Mouse (Mus musculus): Measurements from ENCODE around the gene Cdkal1. TPM values are rescaled to one million over a fixed set of nuclear protein-coding genes. Genes with fewer than 3 reads are reported as not detected.

Cdkal1 gene
- polyA plus RNA-seq, 1 experiment from 2014 or later, result 29.0 TPM

- WGBS, result 58% methylated on average over 4 of the region's 4 CpGs
- no peak for DNase-seq (ENCODE audit: low spot score)
- H3K4me1 ChIP-seq (replicated peaks; ENCODE audit: control insufficient read depth, insufficient read depth, low read length), result no peaks in the 10 kb centered on the region
Measured at GRCm38 (mm10) chr13:29290569-29290968, 564.9 kb downstream of the Cdkal1 start.

GRCm38 (mm10) chr13:29285058-29285457, 570.4 kb downstream of the Cdkal1 start:
- Histone ChIP-seq H3K9me3 (ENCODE audit: control insufficient read depth, low read length) (no peaks in the 10 kb centered on the region), H3K27me3 (ENCODE audit: control insufficient read depth, insufficient read depth, low read length) (no peaks in the 10 kb centered on the region), H3K4me1 (replicated peaks; ENCODE audit: control insufficient read depth, insufficient read depth, low read length) (no peaks in the 10 kb centered on the region), H3K27ac (ENCODE audit: low read depth, low read length) (no peak overlapping the region), H3K36me3 (ENCODE audit: control insufficient read depth, insufficient read depth, low read length) (no peaks in the 10 kb centered on the region), H3K4me2 (replicated peaks; ENCODE audit: low read depth, low read length) (no peak overlapping the region), H3K4me3 (ENCODE audit: low read depth, low read length) (no peak overlapping the region), H3K9ac (ENCODE audit: low read depth, low read length) (no peak overlapping the region)
- 75% methylated on average over 3 of the region's 3 CpGs for whole genome bisulfite sequencing
- ATAC-seq (ENCODE audit: low FRiP score) (no peak), DNase-seq (ENCODE audit: low spot score) (no peak)

More at GRCm38 (mm10) chr13:29290569-29290968, 564.9 kb downstream of the Cdkal1 start:
- H3K4me3 ChIP-seq (ENCODE audit: low read depth, low read length), result no peak overlapping the region
- H3K27ac ChIP-seq (ENCODE audit: low read depth, low read length), result no peak overlapping the region
- H3K9ac ChIP-seq (ENCODE audit: low read depth, low read length), result no peak overlapping the region
- no peaks in the 10 kb centered on the region for H3K36me3 ChIP-seq (ENCODE audit: control insufficient read depth, insufficient read depth, low read length)
- H3K27me3 ChIP-seq (ENCODE audit: control insufficient read depth, insufficient read depth, low read length), result no peaks in the 10 kb centered on the region
- H3K4me2 ChIP-seq (replicated peaks; ENCODE audit: low read depth, low read length), result no peak overlapping the region
- H3K9me3 ChIP-seq (ENCODE audit: control insufficient read depth, low read length), result no peaks in the 10 kb centered on the region
- no peak for ATAC-seq (ENCODE audit: low FRiP score)

- no peaks in the 10 kb centered on the region for H3K4me1 ChIP-seq (replicated peaks; ENCODE audit: control insufficient read depth, insufficient read depth, low read length)
- no peak overlapping the region for H3K4me3 ChIP-seq (ENCODE audit: low read depth, low read length)
- no peaks in the 10 kb centered on the region for H3K9me3 ChIP-seq (ENCODE audit: control insufficient read depth, low read length)
- H3K27me3 ChIP-seq (ENCODE audit: control insufficient read depth, insufficient read depth, low read length), result no peaks in the 10 kb centered on the region
- ATAC-seq (ENCODE audit: low FRiP score), result no peak
- no peak overlapping the region for H3K9ac ChIP-seq (ENCODE audit: low read depth, low read length)
- DNase-seq (ENCODE audit: low spot score), result no peak
- 58% methylated on average over 6 of the region's 6 CpGs for WGBS
- no peaks in the 10 kb centered on the region for H3K36me3 ChIP-seq (ENCODE audit: control insufficient read depth, insufficient read depth, low read length)
- no peak overlapping the region for H3K4me2 ChIP-seq (replicated peaks; ENCODE audit: low read depth, low read length)
- H3K27ac ChIP-seq (ENCODE audit: low read depth, low read length), result no peak overlapping the region
Measured at GRCm38 (mm10) chr13:29281556-29281955, 573.9 kb downstream of the Cdkal1 start.

- Histone ChIP-seq H3K4me3 (ENCODE audit: low read depth, low read length) (no peak overlapping the region), H3K9me3 (ENCODE audit: control insufficient read depth, low read length) (no peaks in the 10 kb centered on the region), H3K4me1 (replicated peaks; ENCODE audit: control insufficient read depth, insufficient read depth, low read length) (no peaks in the 10 kb centered on the region), H3K36me3 (ENCODE audit: control insufficient read depth, insufficient read depth, low read length) (no peaks in the 10 kb centered on the region), H3K27ac (ENCODE audit: low read depth, low read length) (no peak overlapping the region), H3K27me3 (ENCODE audit: control insufficient read depth, insufficient read depth, low read length) (no peaks in the 10 kb centered on the region), H3K4me2 (replicated peaks; ENCODE audit: low read depth, low read length) (no peak overlapping the region), H3K9ac (ENCODE audit: low read depth, low read length) (no peak overlapping the region)
- 74% methylated on average over 4 of the region's 4 CpGs for WGBS
- ATAC-seq (ENCODE audit: low FRiP score) (no peak), DNase-seq (ENCODE audit: low spot score) (no peak)
Measured at GRCm38 (mm10) chr13:29278156-29278555, 577.3 kb downstream of the Cdkal1 start.

GRCm38 (mm10) chr13:29274296-29274695, 581.2 kb downstream of the Cdkal1 start:
- Histone ChIP-seq H3K4me3 (ENCODE audit: low read depth, low read length) (no peak overlapping the region), H3K27me3 (ENCODE audit: control insufficient read depth, insufficient read depth, low read length) (no peaks in the 10 kb centered on the region), H3K9me3 (ENCODE audit: control insufficient read depth, low read length) (no peaks in the 10 kb centered on the region), H3K4me2 (replicated peaks; ENCODE audit: low read depth, low read length) (no peak overlapping the region), H3K27ac (ENCODE audit: low read depth, low read length) (no peak overlapping the region), H3K9ac (ENCODE audit: low read depth, low read length) (no peak overlapping the region), H3K4me1 (replicated peaks; ENCODE audit: control insufficient read depth, insufficient read depth, low read length) (no peaks in the 10 kb centered on the region), H3K36me3 (ENCODE audit: control insufficient read depth, insufficient read depth, low read length) (no peaks in the 10 kb centered on the region)
- ATAC-seq (ENCODE audit: low FRiP score), result no peak
- 67% methylated on average over 11 of the region's 11 CpGs for WGBS
- DNase-seq (ENCODE audit: low spot score), result peak; percentile 20

- no peaks in the 10 kb centered on the region for H3K27me3 ChIP-seq (ENCODE audit: control insufficient read depth, insufficient read depth, low read length)
- H3K4me1 ChIP-seq (replicated peaks; ENCODE audit: control insufficient read depth, insufficient read depth, low read length), result no peaks in the 10 kb centered on the region
- 46% methylated on average over 4 of the region's 4 CpGs for WGBS
- H3K9me3 ChIP-seq (ENCODE audit: control insufficient read depth, low read length), result no peaks in the 10 kb centered on the region
- no peak overlapping the region for H3K27ac ChIP-seq (ENCODE audit: low read depth, low read length)
- DNase-seq (ENCODE audit: low spot score) (no peak), ATAC-seq (ENCODE audit: low FRiP score) (no peak)
- no peak overlapping the region for H3K9ac ChIP-seq (ENCODE audit: low read depth, low read length)
- no peaks in the 10 kb centered on the region for H3K36me3 ChIP-seq (ENCODE audit: control insufficient read depth, insufficient read depth, low read length)
- H3K4me2 ChIP-seq (replicated peaks; ENCODE audit: low read depth, low read length), result no peak overlapping the region
- no peak overlapping the region for H3K4me3 ChIP-seq (ENCODE audit: low read depth, low read length)
Measured at GRCm38 (mm10) chr13:29273693-29274221, 581.7 kb downstream of the Cdkal1 start.

GRCm38 (mm10) chr13:29271451-29271850, 584.0 kb downstream of the Cdkal1 start:
- H3K27me3 ChIP-seq (ENCODE audit: control insufficient read depth, insufficient read depth, low read length), result no peaks in the 10 kb centered on the region

GRCm38 (mm10) chr13:29264015-29264711, 591.3 kb downstream of the Cdkal1 start:
- no peak overlapping the region for H3K4me3 ChIP-seq (ENCODE audit: low read depth, low read length)
- no peak overlapping the region for H3K9ac ChIP-seq (ENCODE audit: low read depth, low read length)
- DNase-seq (ENCODE audit: low spot score), result peak; percentile 8
- no peaks in the 10 kb centered on the region for H3K4me1 ChIP-seq (replicated peaks; ENCODE audit: control insufficient read depth, insufficient read depth, low read length)
- ATAC-seq (ENCODE audit: low FRiP score), result no peak
- H3K27ac ChIP-seq (ENCODE audit: low read depth, low read length), result no peak overlapping the region
- H3K36me3 ChIP-seq (ENCODE audit: control insufficient read depth, insufficient read depth, low read length), result no peaks in the 10 kb centered on the region
- 75% methylated on average over 11 of the region's 11 CpGs for WGBS
- no peaks in the 10 kb centered on the region for H3K9me3 ChIP-seq (ENCODE audit: control insufficient read depth, low read length)
- H3K4me2 ChIP-seq (replicated peaks; ENCODE audit: low read depth, low read length), result no peak overlapping the region
- H3K27me3 ChIP-seq (ENCODE audit: control insufficient read depth, insufficient read depth, low read length), result no peaks in the 10 kb centered on the region

More at GRCm38 (mm10) chr13:29271451-29271850, 584.0 kb downstream of the Cdkal1 start:
- no peak for DNase-seq (ENCODE audit: low spot score)
- no peak overlapping the region for H3K4me2 ChIP-seq (replicated peaks; ENCODE audit: low read depth, low read length)
- H3K36me3 ChIP-seq (ENCODE audit: control insufficient read depth, insufficient read depth, low read length), result no peaks in the 10 kb centered on the region
- no peak overlapping the region for H3K4me3 ChIP-seq (ENCODE audit: low read depth, low read length)
- H3K4me1 ChIP-seq (replicated peaks; ENCODE audit: control insufficient read depth, insufficient read depth, low read length), result no peaks in the 10 kb centered on the region
- no peaks in the 10 kb centered on the region for H3K9me3 ChIP-seq (ENCODE audit: control insufficient read depth, low read length)
- H3K9ac ChIP-seq (ENCODE audit: low read depth, low read length), result no peak overlapping the region
- no peak overlapping the region for H3K27ac ChIP-seq (ENCODE audit: low read depth, low read length)
- ATAC-seq (ENCODE audit: low FRiP score), result no peak

- DNase-seq (ENCODE audit: low spot score), result no peak
- ATAC-seq (ENCODE audit: low FRiP score), result no peak
- H3K36me3 ChIP-seq (ENCODE audit: control insufficient read depth, insufficient read depth, low read length), result no peaks in the 10 kb centered on the region
- WGBS, result 85% methylated on average over 4 of the region's 4 CpGs
- H3K4me3 ChIP-seq (ENCODE audit: low read depth, low read length), result no peak overlapping the region
- H3K9ac ChIP-seq (ENCODE audit: low read depth, low read length), result no peak overlapping the region
- no peak overlapping the region for H3K4me2 ChIP-seq (replicated peaks; ENCODE audit: low read depth, low read length)
- H3K4me1 ChIP-seq (replicated peaks; ENCODE audit: control insufficient read depth, insufficient read depth, low read length), result no peaks in the 10 kb centered on the region
- H3K27ac ChIP-seq (ENCODE audit: low read depth, low read length), result no peak overlapping the region
- H3K27me3 ChIP-seq (ENCODE audit: control insufficient read depth, insufficient read depth, low read length), result no peaks in the 10 kb centered on the region
- no peaks in the 10 kb centered on the region for H3K9me3 ChIP-seq (ENCODE audit: control insufficient read depth, low read length)
Measured at GRCm38 (mm10) chr13:29262164-29262563, 593.3 kb downstream of the Cdkal1 start.

Measured in hindbrain, embryonic 11.5 days (tissue).